Mouse (Mus musculus) heart, postnatal 14 days (tissue): ENCODE data around the gene Npr1. TPM values are rescaled to one million over a fixed set of nuclear protein-coding genes. Genes with fewer than 3 reads are reported as not detected.

ENCODE experiments used
- DNase-seq, 2 experiments: peaks; one replicate each; pipeline ENCODE4 v3.0.0; 2021 to 2022
- intact Hi-C: fragments of 180-260 bp; cut with DNase I; formaldehyde crosslinking; loops from one replicate; pipeline ENCODE4 v1.15.1; 2025
- total RNA-seq, 2 experiments: library from RNA; stranded (reverse); gene quantifications; 2 replicates each; pipeline ENCODE4 v1.2.3; 2021

The Npr1 gene
- total RNA-seq, 2 experiments from 2014 or later: 25.8 to 33.1 TPM

- DNase-seq: no peak
- intact Hi-C loops: no loop called here
Measured at GRCm38 (mm10) chr3:90404609-90405008, 61.1 kb downstream of the Npr1 start.

GRCm38 (mm10) chr3:90404121-90404520 is 61.5 kb downstream of the Npr1 start:
- intact Hi-C loops: no loop called here
- no peak for DNase-seq

GRCm38 (mm10) chr3:90400993-90401392 is 64.7 kb downstream of the Npr1 start:
- DNase-seq: no peak
- intact Hi-C loops: no loop called here

Other genes starting within 250 kb of the Npr1 start
- gene Jtb, start 234.3 kb downstream of the Npr1 start, total RNA-seq: 10 to 100 TPM; 44.9 to 48.9 TPM
- gene Creb3l4, start 222.4 kb downstream of the Npr1 start, total RNA-seq: not detected
- gene Slc39a1, start 217.7 kb downstream of the Npr1 start, total RNA-seq: 10 to 100 TPM; 94.0 to 95.4 TPM
- gene Crtc2, start 211.7 kb downstream of the Npr1 start, total RNA-seq: 10 to 100 TPM; 19.5 to 21.7 TPM
- 10 to 100 TPM; 21.1 to 23.6 TPM for gene Dennd4b, start 200.7 kb downstream of the Npr1 start, total RNA-seq
- gene Gatad2b, start 172.7 kb downstream of the Npr1 start, total RNA-seq: 10 to 100 TPM; 47.2 to 52.9 TPM
- 1 to 10 TPM; 1.9 to 2.6 TPM for gene Slc27a3, start 75.9 kb downstream of the Npr1 start, total RNA-seq
- gene Ints3, start 32.2 kb downstream of the Npr1 start, total RNA-seq: 10 to 100 TPM; 26.4 to 27.2 TPM
- gene Ilf2, start 10.3 kb upstream of the Npr1 start, total RNA-seq: 10 to 100 TPM; 35.3 to 39.2 TPM
- 10 to 100 TPM; 51.3 to 52.6 TPM for gene Snapin, start 25.2 kb upstream of the Npr1 start, total RNA-seq
- 100 to 1,000 TPM; 101 to 123 TPM for gene Chtop, start 43.6 kb upstream of the Npr1 start, total RNA-seq
- gene S100a1, start 48.5 kb upstream of the Npr1 start, total RNA-seq: 100 to 1,000 TPM; 516 to 570 TPM
- gene S100a13, start 48.6 kb upstream of the Npr1 start, total RNA-seq: 10 to 100 TPM; 29.1 to 29.8 TPM
- gene S100a14, start 61.0 kb upstream of the Npr1 start, total RNA-seq: 1 to 10 TPM in 1 of 2 experiments, under 1 TPM in 1; 0.74 to 1.7 TPM
- gene S100a16, start 71.4 kb upstream of the Npr1 start, total RNA-seq: 10 to 100 TPM; 77.3 to 86.0 TPM
- gene S100a3, start 94.7 kb upstream of the Npr1 start, total RNA-seq: not detected
- not detected for gene S100a2, start 124.4 kb upstream of the Npr1 start, total RNA-seq
- gene Gm42674, start 136.0 kb upstream of the Npr1 start, total RNA-seq: not detected
- 10 to 100 TPM; 12.2 to 14.3 TPM for gene S100a4, start 137.9 kb upstream of the Npr1 start, total RNA-seq
- not detected for gene S100a5, start 142.7 kb upstream of the Npr1 start, total RNA-seq
- 10 to 100 TPM; 62.2 to 71.0 TPM for gene S100a6, start 147.0 kb upstream of the Npr1 start, total RNA-seq
- under 1 TPM in 1 of 2 experiments, not detected in 1; 0.17 TPM for gene S100a7a, start 188.2 kb upstream of the Npr1 start, total RNA-seq
- 1 to 10 TPM; 2.6 to 2.8 TPM for gene S100a8, start 203.1 kb upstream of the Npr1 start, total RNA-seq
- gene S100a9, start 229.9 kb upstream of the Npr1 start, total RNA-seq: 1 to 10 TPM; 3.7 to 5.4 TPM